Mouse (Mus musculus) gastrocnemius, postnatal 36 days (tissue): ENCODE measurements around the gene Zfand2a. TPM values are rescaled to one million over a fixed set of nuclear protein-coding genes. Genes with fewer than 3 reads are reported as not detected.
A peak's percentile ranks its signal among the peaks of the same experiment; 100 is the strongest.

ENCODE experiments used
- DNase-seq, 2 experiments: peaks; one replicate each; pipeline ENCODE4 v3.0.0; 2022
- intact Hi-C: fragments of 180-260 bp; cut with DNase I; formaldehyde crosslinking; loops from one replicate; pipeline ENCODE4 v1.15.1; 2025
- total RNA-seq, 2 experiments: library from RNA; stranded (reverse); gene quantifications; 2 replicates each; pipeline ENCODE4 v1.2.3; 2021

Zfand2a gene
- total RNA-seq, 2 experiments from 2014 or later = 6.9 to 7.6 TPM

DNA sequence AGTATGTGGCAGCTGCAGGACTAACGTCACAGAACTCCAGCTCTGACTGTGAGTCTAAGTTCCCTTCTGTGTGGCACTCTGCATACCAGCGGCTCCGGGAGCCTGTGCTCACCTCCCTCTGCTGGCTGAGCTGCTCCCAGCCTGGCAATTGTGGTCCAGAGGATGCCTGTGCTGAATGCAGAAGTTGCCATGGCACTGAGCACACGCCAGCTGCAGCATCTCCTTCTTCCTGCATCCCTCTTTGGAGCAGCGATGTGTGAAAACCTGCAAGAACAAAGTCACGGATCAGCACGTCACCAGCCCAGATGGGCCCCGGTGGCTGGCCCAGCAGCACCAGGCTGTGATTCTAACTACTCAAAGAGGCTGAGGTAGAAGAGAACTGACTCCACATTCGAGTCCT lies 9.6 kb downstream of the Zfand2a start:
- no peak for DNase-seq
- intact Hi-C loops = no loop called here

DNA sequence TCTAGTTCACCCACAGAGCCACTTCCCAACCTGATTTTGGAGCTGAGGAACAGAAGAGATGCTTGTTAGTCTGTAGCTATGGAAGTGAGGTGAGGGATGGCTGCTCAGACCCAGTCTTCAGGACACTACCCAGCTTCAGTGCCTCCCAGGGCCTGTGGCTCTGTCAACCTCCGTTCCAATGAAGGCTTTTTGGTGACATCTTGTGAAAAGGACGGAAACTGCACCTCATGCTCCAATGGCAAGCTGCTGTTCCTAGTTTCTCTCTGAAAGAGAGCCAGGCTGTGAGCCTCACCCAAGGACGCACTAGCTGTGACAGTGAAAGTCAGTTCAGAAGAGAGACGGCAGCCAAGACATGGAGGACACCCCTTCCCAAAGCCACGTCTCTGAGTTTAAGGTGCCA lies 16.4 kb downstream of the Zfand2a start:
- no peak for DNase-seq
- intact Hi-C loops = no loop called here

DNA sequence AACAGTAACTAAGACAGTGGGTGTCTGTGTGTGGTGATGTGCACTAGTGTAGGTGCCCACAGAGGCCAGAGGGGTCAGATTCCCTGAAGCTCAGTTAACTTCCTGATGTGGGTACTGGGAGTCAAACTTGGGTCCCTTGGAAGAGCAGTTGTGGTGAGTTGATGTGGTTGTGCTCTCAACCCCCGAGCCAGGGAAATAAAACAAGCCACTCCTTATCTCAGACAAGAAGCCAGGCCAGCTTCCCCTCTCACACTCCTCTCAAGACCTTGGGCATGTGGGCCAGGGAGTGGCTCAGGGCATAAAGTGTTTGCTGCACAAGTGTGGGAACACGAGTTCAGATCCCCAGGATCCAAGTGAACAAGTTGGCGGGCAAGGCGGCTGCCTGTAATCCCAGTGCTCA lies 17.5 kb downstream of the Zfand2a start:
- DNase-seq = no peak
- intact Hi-C loops = no loop called here

DNA sequence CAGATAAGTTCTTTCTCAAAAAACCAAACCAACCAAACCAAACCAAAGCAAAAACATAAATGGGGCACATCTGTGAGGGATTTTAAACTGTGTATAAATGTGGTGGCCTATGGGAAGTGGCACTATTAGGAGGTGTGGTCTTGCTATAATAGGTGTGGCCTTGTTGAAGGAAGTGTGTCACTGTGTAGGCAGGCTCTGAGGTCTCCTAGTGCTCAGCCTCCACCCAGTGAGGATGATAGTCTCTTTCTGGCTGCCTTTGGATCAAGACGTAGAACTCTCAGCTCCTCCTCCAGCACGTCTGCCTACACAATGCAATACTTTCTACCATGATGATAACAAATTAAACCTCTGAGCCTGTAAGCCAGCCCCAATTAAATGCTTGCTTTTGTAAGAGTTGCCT lies 18.0 kb downstream of the Zfand2a start:
- no peak for DNase-seq
- intact Hi-C loops = no loop called here

DNA sequence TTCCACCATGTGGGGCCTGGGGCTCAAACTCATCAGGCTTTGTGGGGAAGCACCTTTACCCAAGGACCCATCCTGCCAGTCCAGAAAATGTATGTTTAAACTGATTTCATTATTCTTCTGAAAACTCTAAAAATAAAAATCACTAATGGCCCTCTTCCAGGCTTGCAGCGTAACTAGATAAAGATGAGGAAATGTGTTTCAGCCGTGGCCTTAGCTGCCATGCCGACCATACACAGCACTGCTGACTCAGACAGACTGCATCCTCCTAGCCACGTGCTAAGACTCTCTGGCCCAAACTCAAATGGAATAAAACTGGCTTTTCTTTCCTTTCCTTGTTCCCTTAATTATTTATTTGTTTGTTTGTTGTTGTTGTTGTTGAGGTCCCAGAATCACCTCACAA lies 19.5 kb downstream of the Zfand2a start:
- DNase-seq = no peak
- intact Hi-C loops = loop anchor here (5.0 kb wide), 1 partner anchor 103 kb away; no protein-coding TSS in a partner anchor

DNA sequence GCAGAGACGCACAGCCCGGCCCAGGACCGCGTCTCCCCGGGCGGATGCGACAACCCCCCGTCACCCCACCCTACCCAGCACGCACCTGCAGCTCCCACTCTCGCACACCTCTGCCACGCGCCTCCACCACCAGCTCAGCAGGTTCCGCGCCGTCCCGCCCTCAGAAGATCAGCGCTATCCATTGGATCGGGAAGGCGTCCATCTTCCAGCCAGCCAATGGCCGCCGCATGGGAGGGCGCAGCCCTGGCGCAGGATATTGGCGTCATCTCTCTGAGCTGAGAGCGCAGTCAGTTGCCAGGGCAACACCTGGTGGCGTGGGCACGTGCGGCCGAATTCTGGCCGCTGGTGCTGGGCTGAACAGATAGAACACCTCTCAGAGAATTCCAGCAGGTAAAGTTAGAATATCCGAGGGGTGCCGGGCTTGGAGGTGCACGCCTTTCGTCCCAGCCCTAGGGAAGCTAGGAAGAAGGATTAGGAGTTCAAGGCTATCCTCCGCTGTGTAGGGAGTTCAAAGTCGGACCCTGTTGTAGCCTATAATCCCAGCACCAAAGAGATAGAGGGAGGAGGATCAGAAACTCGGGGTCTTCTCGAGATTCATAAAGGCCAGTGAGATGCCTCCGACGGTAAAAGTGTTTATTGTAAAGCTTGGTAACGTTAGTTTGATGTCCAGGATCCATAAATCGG lies 23.8 kb downstream of the Zfand2a start, which contains the start of gene 3110082I17Rik:
3110082I17Rik (minus strand) TSS at position 144 of the 684 bp plus-strand sequence.
- DNase-seq = peak; percentile 97
- intact Hi-C loops = loop anchor here (5.0 kb wide), 1 partner anchor 98 kb away; no protein-coding TSS in a partner anchor

DNA sequence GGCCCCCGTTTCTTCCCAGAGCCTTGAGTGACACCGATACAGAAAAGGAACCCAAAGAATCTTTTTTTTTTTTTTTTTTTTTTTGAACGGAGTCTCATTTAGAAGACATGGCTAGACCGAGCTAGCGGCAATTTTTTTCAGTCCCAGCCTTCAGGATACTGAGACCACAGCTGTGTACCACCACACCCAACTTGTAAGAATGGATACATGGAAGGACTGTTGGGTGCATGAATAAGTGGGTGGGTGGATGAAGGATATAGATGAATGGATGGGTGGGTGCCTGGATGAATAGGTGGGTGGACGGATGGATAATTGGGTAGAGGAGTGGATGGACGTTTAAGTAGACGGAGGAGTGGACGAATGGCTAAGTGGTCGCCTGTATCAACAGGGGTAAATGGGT lies 24.4 kb downstream of the Zfand2a start:
- no peak for DNase-seq
- intact Hi-C loops = loop anchor here (5.0 kb wide), 1 partner anchor 98 kb away; no protein-coding TSS in a partner anchor

DNA sequence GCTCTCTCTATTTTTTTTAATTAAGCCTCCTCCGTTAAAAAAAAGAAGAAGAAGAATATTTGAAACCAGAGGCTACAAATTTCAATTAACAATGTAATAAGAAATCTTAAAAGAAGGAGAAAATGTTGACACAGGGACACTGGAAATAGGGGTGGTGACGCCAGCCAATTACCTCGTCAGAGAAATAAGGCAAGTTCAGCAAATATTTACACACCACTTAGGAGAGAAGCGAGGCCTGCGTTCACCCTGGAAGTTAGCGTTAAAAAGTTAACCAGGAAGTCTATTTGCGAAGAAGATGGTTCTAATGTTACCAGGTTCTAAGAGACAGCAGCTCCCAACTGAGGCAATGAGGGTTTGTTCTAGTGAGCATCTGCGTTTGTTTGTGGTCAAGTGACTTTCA lies 27.1 kb downstream of the Zfand2a start:
- intact Hi-C loops = no loop called here
- DNase-seq = no peak

DNA sequence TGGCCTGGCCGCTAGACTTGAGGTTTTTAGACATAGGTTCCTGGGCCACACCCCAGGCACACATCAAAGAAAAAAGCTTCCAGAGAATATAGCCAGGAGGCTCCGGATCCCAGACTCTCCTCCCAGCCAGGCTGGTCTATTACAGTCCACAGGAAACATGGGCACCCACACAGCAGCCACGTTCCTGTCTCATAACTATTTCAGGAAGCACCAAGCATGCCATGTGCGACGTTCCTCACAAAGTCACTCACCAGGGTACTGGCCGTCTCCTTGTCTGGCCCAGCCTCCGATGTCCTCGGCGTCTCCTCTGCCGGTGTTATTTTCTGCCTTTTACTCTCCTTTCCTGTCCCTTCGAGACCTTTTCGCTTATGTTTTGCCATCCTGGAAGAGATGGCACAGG lies 29.2 kb downstream of the Zfand2a start:
- intact Hi-C loops = no loop called here
- DNase-seq = no peak

DNA sequence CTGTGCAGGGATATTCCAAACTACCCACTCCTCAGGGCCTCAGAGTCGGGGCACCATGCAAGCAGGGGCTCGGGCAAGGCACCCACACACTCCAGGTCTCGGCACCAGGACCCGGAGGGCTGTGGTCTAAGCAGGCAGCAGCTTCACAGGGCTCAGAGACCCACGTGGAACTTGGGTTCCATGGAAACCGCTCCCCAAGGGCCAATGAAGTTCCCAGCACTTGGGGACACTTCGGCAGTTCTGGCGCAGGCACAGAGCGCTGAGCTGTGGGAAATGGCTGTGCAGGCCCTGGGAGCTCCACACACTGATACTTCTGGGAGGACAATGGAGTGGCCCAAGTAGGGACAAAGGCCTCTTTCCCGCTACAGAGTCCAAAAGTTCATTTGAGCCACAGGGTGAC lies 31.3 kb downstream of the Zfand2a start:
- intact Hi-C loops = no loop called here
- no peak for DNase-seq

DNA sequence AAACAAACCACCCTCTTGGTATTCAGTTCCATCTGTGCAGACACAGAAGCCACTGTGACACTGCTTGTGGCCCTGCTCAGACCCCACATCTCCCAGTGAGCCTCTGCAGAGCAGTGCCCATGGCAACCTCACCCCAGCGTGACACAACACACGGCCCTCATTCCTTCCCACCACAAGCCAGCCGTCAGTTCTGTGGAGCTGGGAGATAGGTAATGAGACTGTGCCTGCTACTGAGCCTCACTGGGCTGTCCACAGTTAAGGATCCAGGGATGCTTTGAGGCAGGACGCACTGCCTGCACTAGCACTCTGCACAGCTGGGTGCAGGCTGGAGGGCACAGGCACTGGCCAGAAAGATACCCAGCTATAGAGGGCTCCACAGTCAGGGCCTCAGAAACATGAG lies 34.4 kb downstream of the Zfand2a start:
- intact Hi-C loops = loop anchor here (5.0 kb wide), 1 partner anchor 88 kb away; no protein-coding TSS in a partner anchor

DNA sequence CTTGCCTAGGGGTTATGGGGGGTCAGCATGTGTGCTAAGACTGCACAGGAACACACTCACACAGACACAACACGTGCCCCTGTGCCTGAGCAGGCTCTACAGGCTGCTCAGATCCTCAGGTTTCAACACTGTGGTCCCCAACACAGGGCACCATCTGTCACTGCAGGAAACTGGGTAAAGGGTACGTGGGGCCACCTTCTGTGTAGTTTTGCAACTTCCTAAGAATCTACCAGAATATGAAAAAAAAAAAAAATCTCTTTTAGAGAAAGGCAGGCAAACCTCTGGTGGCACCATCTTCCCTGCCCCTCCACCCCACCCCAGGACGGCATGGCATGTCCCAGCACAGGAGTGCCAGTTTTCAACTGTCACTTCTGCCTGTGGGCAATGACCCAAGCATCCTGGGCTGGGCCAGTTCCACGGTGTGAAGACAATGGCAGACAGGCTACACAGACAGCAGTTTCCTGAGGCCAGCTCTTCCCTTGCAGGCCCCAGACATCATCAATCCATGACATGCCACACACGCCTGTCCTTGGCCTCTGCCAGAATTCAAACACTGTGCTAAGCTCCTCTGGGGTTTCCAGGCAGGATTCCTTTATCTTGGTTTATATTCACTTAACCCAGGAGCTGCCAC lies 35.1 kb downstream of the Zfand2a start:
- DNase-seq = no peak
- intact Hi-C loops = loop anchor here (5.0 kb wide), 1 partner anchor 87 kb away; no protein-coding TSS in a partner anchor

More for the DNA sequence above, 34.4 kb downstream of the Zfand2a start:
- no peak for DNase-seq

DNA sequence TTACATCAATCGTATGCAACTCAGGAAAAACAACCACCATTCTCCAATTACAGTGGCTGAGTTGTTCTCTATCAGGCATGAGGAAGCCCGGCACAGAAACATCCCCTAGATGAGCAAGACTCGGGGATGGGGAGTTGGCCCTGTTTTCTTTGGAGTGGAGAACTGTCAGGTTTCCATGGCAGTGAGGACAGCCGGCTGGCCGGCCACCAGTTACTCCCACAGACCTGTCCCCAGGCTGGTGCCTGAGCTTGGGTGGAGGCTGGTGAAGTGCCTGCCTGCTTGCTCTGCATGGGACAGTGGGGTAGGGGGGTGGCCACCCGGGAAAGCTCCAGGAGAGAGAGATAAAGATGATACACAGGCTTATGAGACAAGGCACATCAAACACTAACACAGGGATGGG lies 36.3 kb downstream of the Zfand2a start:
- no peak for DNase-seq
- intact Hi-C loops = loop anchor here (5.0 kb wide), 1 partner anchor 86 kb away; no protein-coding TSS in a partner anchor

DNA sequence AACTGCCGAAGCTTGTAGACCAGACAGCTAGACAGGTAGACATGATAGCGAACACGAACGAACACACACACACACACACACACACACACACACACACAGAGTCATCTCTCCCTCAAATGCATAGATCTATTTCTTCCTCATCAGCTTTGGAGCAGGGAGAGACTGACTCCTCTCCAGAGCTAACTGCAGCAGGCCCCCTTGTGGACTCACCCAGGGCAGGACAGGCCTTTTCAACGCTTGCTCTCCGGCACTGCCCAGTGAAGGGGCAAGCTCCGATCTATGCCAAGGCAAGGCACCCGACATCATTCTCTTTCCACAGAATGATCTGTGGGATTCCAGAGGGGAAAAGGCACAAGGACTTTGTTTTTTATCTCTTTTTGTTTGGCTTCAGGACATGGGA lies 39.1 kb downstream of the Zfand2a start:
- DNase-seq = no peak
- intact Hi-C loops = loop anchor here (5.0 kb wide), 1 partner anchor 83 kb away; no protein-coding TSS in a partner anchor

DNA sequence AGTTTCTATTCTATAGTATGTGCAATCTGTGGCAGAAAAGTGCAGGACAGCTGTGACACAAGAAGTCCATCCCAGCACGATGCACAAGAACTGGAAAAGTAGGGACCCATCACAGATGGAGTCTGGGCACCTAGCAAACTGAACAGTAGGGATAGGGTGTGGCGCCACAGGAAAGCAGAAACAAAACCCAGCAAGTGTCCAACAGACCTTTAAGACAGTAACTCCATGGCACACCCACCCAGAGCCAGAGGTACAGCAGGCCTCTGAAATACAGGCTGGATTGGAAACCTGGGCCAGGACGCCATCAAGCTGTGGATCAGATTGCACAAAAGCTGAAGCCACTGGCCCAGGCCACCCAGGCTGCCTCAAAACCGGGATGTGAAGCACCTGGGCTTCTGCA lies 41.4 kb downstream of the Zfand2a start:
- DNase-seq = no peak
- intact Hi-C loops = loop anchor here (5.0 kb wide), 1 partner anchor 631 kb away; no protein-coding TSS in a partner anchor

DNA sequence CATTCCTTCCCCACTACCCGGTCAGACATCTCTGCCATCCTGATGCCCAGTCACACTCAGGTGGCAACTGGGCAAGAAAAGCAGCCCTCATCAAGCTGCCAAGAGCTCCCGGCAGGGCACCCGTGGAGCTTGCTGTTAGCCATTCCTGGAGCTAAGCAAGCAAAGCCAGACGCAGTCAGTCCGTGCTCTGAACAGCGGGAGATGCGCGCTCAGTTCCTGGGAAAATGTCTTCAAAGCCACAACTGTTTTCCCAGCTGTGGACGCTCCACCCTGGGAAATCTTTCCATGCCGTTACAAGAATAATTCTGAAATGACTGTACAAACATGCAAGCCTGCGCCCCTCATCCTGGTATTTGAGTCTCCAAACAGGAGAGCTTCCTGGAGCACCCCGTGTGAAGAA lies 41.9 kb downstream of the Zfand2a start:
- DNase-seq = no peak
- intact Hi-C loops = loop anchor here (5.0 kb wide), 1 partner anchor 630 kb away; no protein-coding TSS in a partner anchor

DNA sequence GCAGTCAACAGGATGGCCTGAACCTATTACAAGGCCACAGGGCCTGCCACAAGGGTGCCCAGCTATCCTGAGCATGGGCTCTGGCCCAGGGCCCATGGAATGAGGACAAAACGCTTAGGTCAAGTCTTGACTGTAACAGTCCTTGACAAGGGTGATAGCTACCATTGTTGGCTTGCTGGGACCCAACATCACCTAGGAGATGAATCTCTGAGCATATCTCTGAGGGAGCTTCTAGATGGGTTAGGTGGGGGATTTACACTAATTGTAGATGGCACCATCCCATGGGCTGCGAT lies 42.7 kb downstream of the Zfand2a start:
- intact Hi-C loops = loop anchor here (5.0 kb wide), 1 partner anchor 629 kb away; no protein-coding TSS in a partner anchor
- DNase-seq = no peak

DNA sequence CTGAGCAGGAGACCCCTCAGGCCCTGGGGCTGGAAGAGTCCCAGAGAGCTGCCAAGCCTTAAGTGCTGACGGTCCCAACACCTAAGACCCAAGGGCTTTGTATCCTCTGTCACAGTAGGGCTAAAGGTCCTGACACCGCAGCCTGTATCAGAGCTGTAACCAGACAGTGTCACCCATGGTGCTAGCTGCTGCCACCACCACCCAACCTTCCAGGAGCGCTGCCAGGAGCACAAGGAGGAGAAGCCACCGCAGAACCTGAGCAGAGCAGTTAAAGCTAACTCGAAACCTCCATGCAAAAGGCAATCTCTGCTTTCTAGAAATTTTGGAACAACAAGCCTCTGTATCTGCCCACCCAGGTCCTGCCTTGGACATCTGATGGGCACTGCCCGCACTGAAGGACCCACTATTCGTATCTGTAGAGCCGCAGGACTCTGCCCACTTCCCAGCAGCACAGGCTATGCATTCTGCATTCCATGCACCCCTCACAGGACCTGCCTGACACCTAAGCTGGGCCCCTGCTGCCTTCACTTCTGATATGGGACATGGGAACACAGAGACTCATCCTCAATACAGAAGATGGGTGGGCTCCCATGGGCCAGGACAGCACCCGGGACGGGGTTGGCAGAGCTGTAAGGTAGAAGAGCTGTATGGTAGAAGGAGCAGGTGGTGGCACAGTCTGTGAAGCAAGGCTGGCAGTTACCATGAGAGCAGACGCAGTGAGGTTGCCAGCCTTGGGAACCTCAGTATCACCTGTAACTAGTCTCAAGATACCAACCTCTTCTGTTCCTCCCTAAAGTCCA lies 43.2 kb downstream of the Zfand2a start:
- intact Hi-C loops = loop anchor here (5.0 kb wide), 1 partner anchor 629 kb away; no protein-coding TSS in a partner anchor
- no peak for DNase-seq

DNA sequence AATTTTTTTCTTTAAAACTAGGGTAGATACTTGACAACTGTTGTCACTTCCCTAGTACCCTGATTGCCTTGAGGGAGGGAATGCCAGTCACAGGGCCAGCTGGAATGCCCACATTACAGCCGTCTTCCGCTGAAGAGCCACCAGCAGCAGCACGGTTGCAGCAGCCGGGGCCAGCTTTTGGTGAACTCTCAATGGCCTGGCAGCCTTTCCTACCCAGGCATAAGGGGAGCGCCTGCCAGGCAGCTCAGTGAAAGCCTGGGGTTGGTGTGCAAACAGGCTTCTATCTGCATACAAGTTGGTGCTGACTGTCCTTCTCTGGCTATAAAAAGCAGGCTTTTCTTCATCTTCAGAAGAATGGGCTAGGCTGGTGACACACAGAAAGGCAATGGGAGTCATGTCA lies 43.9 kb downstream of the Zfand2a start:
- intact Hi-C loops = loop anchor here (5.0 kb wide), 1 partner anchor 628 kb away; no protein-coding TSS in a partner anchor
- no peak for DNase-seq

DNA sequence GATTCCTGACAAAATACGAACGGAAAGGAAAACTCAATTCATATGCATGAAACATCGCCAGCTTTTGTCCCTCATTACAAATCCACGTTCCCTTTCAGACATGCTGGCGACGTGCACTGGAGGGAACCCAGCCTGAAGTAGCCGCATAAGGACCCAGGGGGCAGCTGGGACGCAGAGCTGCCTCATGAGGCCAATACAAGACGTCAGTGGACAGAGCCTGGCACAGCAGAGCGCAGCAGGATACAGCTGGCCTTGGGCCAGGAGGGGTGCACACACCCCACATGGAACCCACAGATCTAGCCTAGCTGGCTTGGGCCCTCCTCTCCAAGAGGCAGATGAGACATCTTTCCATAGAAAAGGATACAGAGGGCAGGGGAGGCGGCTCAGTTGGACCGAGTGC lies 45.9 kb downstream of the Zfand2a start:
- intact Hi-C loops = no loop called here
- DNase-seq = no peak

DNA sequence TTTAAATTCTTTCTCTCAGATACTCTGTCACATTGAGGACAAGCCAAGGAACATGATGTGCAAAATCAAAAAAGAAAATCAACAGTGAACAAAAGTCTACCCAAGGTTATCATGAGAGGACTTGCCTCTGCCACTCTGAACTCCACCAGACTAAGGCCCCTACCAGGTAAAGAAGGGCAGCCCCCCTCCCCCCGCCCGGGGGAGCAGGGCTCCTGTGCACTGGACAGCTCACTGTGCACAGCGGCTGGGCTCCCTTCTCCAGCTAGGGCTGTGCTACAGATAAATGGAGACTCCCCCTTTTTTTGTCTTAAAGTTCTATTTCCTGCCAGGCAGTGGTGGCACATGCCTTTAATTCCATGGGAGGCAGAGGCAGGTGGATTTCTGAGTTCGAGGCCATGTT lies 46.6 kb downstream of the Zfand2a start:
- no peak for DNase-seq
- intact Hi-C loops = no loop called here
